Mouse (Mus musculus) liver, adult 2 months (tissue): Measurements from ENCODE around the gene Fam240a. TPM values are rescaled to one million over a fixed set of nuclear protein-coding genes. Genes with fewer than 3 reads are reported as not detected.

ENCODE experiments used
- DNase-seq: peaks from one replicate; pipeline ENCODE4 v3.0.0-alpha.2; 2011; ENCODE audit warnings: low read depth, low spot score; ENCODE audit errors: extremely low read depth
- H3K27ac ChIP-seq: fragments of 200-500 bp; replicated peaks from 2 replicates; pipeline ENCODE4 v1.5.1; 2012; ENCODE audit warnings: low read depth, mild to moderate bottlenecking, control low read depth, inconsistent platforms, low read length; ENCODE audit not compliant: insufficient read depth
- H3K27me3 ChIP-seq: fragments of 200-500 bp; 2 replicates; pipeline ENCODE4 v1.6.1; 2012; ENCODE audit warnings: mild to moderate bottlenecking, moderate library complexity, low read length, inconsistent platforms; ENCODE audit not compliant: control insufficient read depth, insufficient read depth
- H3K36me3 ChIP-seq: fragments of 200-500 bp; 2 replicates; pipeline ENCODE4 v1.6.1; 2012; ENCODE audit warnings: low read length, inconsistent platforms; ENCODE audit not compliant: control insufficient read depth, insufficient read depth
- H3K4me1 ChIP-seq: fragments of 200-500 bp; 2 replicates; pipeline ENCODE4 v1.6.1; 2011; ENCODE audit warnings: low read length; ENCODE audit not compliant: control insufficient read depth, insufficient read depth
- H3K4me3 ChIP-seq: fragments of 200-500 bp; 2 replicates; pipeline ENCODE4 v1.5.1; 2011; ENCODE audit warnings: low read depth, mild to moderate bottlenecking, control low read depth, low read length, moderate library complexity; ENCODE audit not compliant: insufficient read depth
- H3K79me2 ChIP-seq: fragments of 200-500 bp; 2 replicates; pipeline ENCODE4 v1.6.1; 2012; ENCODE audit warnings: inconsistent platforms, mild to moderate bottlenecking, low read length, moderate library complexity; ENCODE audit not compliant: control insufficient read depth, insufficient read depth
- H3K9ac ChIP-seq: fragments of 200-500 bp; 2 replicates; pipeline ENCODE4 v1.6.1; 2012; ENCODE audit warnings: low read depth, mild to moderate bottlenecking, control low read depth, inconsistent platforms, low read length
- CTCF ChIP-seq: fragments of 200-500 bp; IDR thresholded peaks from 2 replicates; pipeline ENCODE4 v1.5.1; 2011; ENCODE audit warnings: low read depth, low read length, control low read depth
- POLR2A ChIP-seq: fragments of 200-500 bp; IDR thresholded peaks from 2 replicates; pipeline ENCODE4 v1.6.1; 2011; ENCODE audit warnings: low read length, control low read depth; ENCODE audit not compliant: insufficient read depth; ENCODE audit errors: extremely low read depth
- WGBS: fragments of 180-500 bp; shearing (Covaris S2); methylation state at CpG from one replicate; pipeline ENCODE4 v1.1.7; 2018; 5-methylcytosine and 5-hydroxymethylcytosine counted together
- polyA plus RNA-seq: library from polyadenylated mRNA; depleted of rRNA; stranded (reverse); fragments of >200 nt; gene quantifications from 2 replicates; pipeline ENCODE4 v1.2.3, GENCODE M21; 2012
- total RNA-seq: library from RNA; depleted of rRNA; stranded (reverse); fragments of >200 nt; gene quantifications from 2 replicates; pipeline ENCODE4 v1.2.3, GENCODE M21; 2014

The Fam240a gene
- total and polyA plus RNA-seq, 2 experiments: not detected

DNA sequence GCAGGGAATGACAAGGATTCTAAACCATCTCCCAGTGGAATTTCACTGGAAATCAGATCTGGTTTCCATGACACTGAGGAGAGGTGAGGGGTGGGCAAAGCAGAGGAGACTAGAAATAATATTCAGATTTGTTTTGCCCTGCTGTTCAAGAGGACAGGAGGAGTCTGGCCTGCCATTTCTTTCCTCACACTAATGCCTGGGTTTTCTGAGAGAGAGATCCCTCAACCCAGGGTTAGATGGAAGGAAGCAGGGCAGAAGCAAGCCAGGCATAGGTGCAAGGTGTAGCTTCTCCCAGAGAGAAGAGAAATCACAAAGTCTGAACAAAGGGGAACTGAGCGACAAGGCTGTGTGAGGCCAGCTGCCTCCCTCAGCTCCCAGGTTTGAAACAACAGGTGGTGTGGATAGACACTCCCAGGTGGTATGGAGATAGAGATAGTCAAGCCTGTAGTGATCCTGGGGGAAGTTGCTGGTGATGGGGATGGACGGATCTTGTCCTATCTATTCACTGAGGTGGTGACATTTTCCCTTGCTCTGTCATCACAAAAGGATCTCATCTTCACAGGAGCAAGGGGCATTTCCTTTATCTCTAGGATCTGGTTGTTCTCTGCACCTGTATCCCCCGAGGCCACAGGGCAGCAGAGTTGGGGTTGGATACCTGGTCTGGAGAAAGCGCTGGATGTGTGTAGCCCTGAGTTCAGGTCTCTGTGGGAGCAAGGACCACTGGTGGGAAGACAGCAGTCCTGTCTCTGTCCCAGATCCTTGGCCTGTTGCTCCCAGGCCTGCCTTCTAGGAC is 8.6 kb downstream of the Fam240a start:
- Histone ChIP-seq H3K27ac (no peak overlapping the region), H3K9ac (no peak overlapping the region), H3K36me3 (no peaks in the 10 kb centered on the region), H3K4me1 (no peaks in the 10 kb centered on the region), H3K79me2 (no peaks in the 10 kb centered on the region), H3K27me3 (no peaks in the 10 kb centered on the region), H3K4me3 (no peak overlapping the region)
- 78% methylated on average over 4 of the region's 4 CpGs for WGBS
- TF ChIP-seq POLR2A (no peak), CTCF (no peak)
- DNase-seq: no peak

DNA sequence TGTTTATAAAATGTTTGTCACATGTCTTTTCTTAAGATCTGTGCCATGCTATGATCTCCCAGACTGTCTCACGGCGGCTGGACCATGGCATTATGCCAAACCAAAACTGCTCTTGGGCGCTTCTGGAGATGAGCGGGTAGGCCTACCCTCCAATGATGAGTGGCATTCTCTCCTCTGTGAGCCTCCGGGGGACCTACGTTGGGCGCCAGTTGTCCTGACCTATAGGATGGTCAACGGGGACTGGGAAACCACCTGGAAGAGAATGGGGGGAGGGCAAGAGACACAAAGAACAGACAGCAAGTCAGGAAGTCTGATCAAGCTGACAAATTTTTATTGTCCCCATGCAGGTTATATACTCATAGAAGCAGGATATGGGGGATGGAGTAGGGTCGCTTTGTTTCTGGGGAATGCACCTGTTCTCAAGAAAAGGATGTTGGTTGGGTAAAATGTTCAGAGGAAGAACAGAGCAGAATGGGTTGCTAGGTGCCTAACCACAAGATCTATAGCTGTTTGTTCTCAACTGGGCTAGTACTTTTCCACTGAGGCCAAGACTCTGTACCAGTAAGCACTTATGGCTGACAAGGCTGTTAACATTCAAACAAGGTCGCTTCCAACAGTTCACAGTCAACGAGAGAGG is 9.3 kb downstream of the Fam240a start:
- H3K4me3 ChIP-seq: no peak overlapping the region
- no peak overlapping the region for H3K9ac ChIP-seq
- H3K4me1 ChIP-seq: no peaks in the 10 kb centered on the region
- WGBS: 94% methylated on average over 11 of the region's 11 CpGs
- H3K36me3 ChIP-seq: no peaks in the 10 kb centered on the region
- H3K79me2 ChIP-seq: no peaks in the 10 kb centered on the region
- H3K27me3 ChIP-seq: no peaks in the 10 kb centered on the region
- TF ChIP-seq CTCF (no peak), POLR2A (no peak)
- H3K27ac ChIP-seq: no peak overlapping the region
- no peak for DNase-seq

DNA sequence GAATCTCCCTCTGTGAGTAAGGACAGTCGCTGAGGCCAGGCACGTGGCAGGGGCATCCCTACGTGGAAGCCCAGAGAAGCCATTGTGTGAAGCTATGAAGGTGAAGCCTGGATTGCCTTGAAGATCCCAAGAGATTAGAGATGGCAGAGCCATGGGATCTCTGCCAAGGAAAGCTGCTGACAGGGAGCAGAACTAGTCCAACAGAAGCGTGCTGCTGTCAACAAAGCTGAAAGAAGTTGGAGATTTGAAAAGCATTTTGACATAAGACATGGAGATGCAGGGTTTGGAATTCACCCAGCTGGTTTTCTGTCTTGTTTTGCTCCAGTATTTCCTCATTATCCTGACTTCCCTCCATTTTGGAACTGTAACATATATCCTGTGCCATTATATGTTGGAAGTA is 14.4 kb downstream of the Fam240a start:
- DNase-seq: no peak
- no peaks in the 10 kb centered on the region for H3K79me2 ChIP-seq
- no peaks in the 10 kb centered on the region; the same call in 1 of the 2 replicates for H3K36me3 ChIP-seq
- H3K9ac ChIP-seq: no peak overlapping the region
- WGBS: 80% methylated on average over 4 of the region's 4 CpGs
- no peak overlapping the region for H3K4me3 ChIP-seq
- no peaks in the 10 kb centered on the region for H3K4me1 ChIP-seq
- no peak overlapping the region for H3K27ac ChIP-seq
- no peaks in the 10 kb centered on the region for H3K27me3 ChIP-seq
- TF ChIP-seq POLR2A (no peak), CTCF (no peak)

DNA sequence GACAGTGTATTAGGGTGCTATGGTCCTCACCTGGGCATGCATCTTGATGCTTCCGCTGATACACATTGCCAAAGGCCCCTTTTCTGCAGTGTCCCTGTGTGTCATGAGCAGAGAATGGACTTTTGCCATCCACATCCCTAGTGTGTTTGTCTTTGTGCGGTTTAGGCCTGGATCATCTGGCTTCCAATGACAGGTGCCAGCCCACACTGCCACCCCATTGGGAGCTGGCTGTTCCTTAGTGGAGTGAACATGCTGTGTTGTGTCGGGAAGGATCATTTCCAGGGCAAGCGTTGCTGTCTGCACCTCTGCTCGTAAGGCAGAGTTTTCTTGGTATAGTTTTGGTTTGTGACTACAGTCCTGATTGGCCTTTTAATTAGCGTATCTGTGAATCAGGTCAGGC is 15.5 kb downstream of the Fam240a start:
- 81% methylated on average over 6 of the region's 6 CpGs for WGBS
- no peak for TF ChIP-seq POLR2A
- TF ChIP-seq CTCF: no peak
- Histone ChIP-seq H3K9ac (no peak overlapping the region), H3K4me3 (no peak overlapping the region), H3K27me3 (no peaks in the 10 kb centered on the region), H3K36me3 (peaks cover 4% of the 10 kb centered on the region; the same call in 1 of the 2 replicates), H3K79me2 (no peaks in the 10 kb centered on the region), H3K27ac (no peak overlapping the region), H3K4me1 (no peaks in the 10 kb centered on the region)
- no peak for DNase-seq

DNA sequence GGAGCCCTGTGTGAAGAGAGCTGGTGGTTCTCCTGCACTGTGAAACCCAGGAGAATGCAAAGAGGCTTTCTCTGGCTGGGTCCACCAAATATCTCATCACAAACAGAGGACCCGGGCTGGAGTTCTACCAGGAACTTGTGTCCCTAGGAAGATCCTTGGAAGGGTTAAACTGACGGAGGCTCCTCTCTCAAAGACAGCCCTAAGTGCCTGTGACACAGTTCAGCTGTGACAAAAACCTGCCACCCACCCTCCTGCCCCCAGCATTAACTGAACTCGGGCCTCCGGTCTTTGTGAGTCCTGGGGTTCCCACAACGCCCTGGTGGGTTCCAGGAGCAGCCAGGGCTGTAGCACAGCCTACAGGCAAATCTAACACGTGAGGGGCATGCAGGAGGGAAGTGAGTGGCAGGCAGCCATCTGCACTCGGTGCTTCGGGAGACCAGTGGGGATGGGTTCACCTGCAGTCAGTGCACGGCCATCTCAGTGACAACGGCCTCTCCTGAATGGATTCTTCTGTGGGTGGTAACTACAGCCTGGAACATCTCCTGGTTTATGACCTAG is 17.1 kb downstream of the Fam240a start:
- DNase-seq: no peak
- no peak overlapping the region for H3K9ac ChIP-seq
- H3K4me3 ChIP-seq: no peak overlapping the region
- no peaks in the 10 kb centered on the region for H3K79me2 ChIP-seq
- WGBS: 84% methylated on average over 10 of the region's 10 CpGs
- no peak overlapping the region for H3K27ac ChIP-seq
- H3K36me3 ChIP-seq: peaks cover 6% of the 10 kb centered on the region; the same call in 1 of the 2 replicates
- no peak for TF ChIP-seq POLR2A
- no peak for TF ChIP-seq CTCF
- H3K4me1 ChIP-seq: no peaks in the 10 kb centered on the region
- H3K27me3 ChIP-seq: no peaks in the 10 kb centered on the region

DNA sequence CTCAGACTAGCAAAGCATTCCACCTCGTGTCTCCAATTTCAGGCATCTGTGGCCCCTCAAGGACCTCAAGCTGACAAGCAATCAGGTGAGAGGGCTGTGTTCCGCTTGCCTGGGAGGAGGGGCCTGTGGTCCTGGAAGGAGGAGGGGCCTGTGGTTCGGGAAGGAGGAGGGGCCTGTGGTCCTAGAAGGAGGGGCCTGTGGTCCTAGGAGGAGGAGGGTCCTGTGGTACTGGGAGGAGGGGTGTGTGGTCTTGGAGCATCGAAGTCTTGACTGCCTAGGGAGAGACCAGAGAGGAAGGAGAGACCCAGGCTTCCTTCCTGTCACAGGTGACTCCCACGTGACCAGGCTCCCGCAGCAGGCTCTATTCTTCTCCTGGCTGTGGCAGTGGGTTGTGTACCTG is 20.1 kb downstream of the Fam240a start:
- H3K4me3 ChIP-seq: no peak overlapping the region
- H3K36me3 ChIP-seq: peaks cover 14% of the 10 kb centered on the region; the same call in 1 of the 2 replicates
- TF ChIP-seq POLR2A (no peak), CTCF (no peak)
- H3K79me2 ChIP-seq: no peaks in the 10 kb centered on the region
- DNase-seq: no peak
- H3K27ac ChIP-seq: no peak overlapping the region
- H3K27me3 ChIP-seq: no peaks in the 10 kb centered on the region
- WGBS: 69% methylated on average over 6 of the region's 6 CpGs
- H3K9ac ChIP-seq: no peak overlapping the region
- no peaks in the 10 kb centered on the region for H3K4me1 ChIP-seq
